Mouse (Mus musculus): ENCODE results near the gene Dlgap4. TPM values are rescaled to one million over a fixed set of nuclear protein-coding genes. Genes with fewer than 3 reads are reported as not detected.

Gene Dlgap4
- polyA plus RNA-seq, 1 experiment from 2014 or later = 121 TPM

GRCm38 (mm10) chr2:156641141-156641540 lies 27.6 kb downstream of the Dlgap4 start:
- Histone ChIP-seq H3K27me3 (ENCODE audit: control insufficient read depth, insufficient read depth, low read length) (no peaks in the 10 kb centered on the region), H3K4me3 (ENCODE audit: low read depth, low read length) (no peak overlapping the region), H3K27ac (replicated peaks; ENCODE audit: low read depth, low read length) (no peak overlapping the region), H3K9ac (ENCODE audit: low read length) (no peak overlapping the region), H3K4me1 (ENCODE audit: control insufficient read depth, insufficient read depth, low read length) (0 out of 2 replicates have a peak, but pooled peaks cover 9% of the 10 kb centered on the region), H3K36me3 (ENCODE audit: control insufficient read depth, insufficient read depth, low read length) (no peaks in the 10 kb centered on the region), H3K4me2 (ENCODE audit: low read depth, severe bottlenecking) (no peak overlapping the region), H3K9me3 (ENCODE audit: control insufficient read depth, low read length) (no peaks in the 10 kb centered on the region)
- DNase-seq (ENCODE audit: low spot score) (no peak), ATAC-seq (ENCODE audit: insufficient number of reproducible peaks, low FRiP score, low TSS enrichment, low read depth) (no peak)
- 51% methylated on average over 2 of the region's 2 CpGs for WGBS

GRCm38 (mm10) chr2:156642931-156643330 lies 29.4 kb downstream of the Dlgap4 start:
- no peak overlapping the region for H3K27ac ChIP-seq (replicated peaks; ENCODE audit: low read depth, low read length)
- no peak overlapping the region for H3K4me2 ChIP-seq (ENCODE audit: low read depth, severe bottlenecking)
- 7% methylated on average over 4 of the region's 4 CpGs for WGBS
- no peak overlapping the region for H3K9ac ChIP-seq (ENCODE audit: low read length)
- H3K36me3 ChIP-seq (ENCODE audit: control insufficient read depth, insufficient read depth, low read length) = no peaks in the 10 kb centered on the region
- no peak for DNase-seq (ENCODE audit: low spot score)
- H3K4me1 ChIP-seq (ENCODE audit: control insufficient read depth, insufficient read depth, low read length) = 0 out of 2 replicates have a peak, but pooled peaks cover 9% of the 10 kb centered on the region
- ATAC-seq (ENCODE audit: insufficient number of reproducible peaks, low FRiP score, low TSS enrichment, low read depth) = no peak
- no peaks in the 10 kb centered on the region for H3K9me3 ChIP-seq (ENCODE audit: control insufficient read depth, low read length)
- no peaks in the 10 kb centered on the region for H3K27me3 ChIP-seq (ENCODE audit: control insufficient read depth, insufficient read depth, low read length)
- H3K4me3 ChIP-seq (ENCODE audit: low read depth, low read length) = no peak overlapping the region

DNA sequence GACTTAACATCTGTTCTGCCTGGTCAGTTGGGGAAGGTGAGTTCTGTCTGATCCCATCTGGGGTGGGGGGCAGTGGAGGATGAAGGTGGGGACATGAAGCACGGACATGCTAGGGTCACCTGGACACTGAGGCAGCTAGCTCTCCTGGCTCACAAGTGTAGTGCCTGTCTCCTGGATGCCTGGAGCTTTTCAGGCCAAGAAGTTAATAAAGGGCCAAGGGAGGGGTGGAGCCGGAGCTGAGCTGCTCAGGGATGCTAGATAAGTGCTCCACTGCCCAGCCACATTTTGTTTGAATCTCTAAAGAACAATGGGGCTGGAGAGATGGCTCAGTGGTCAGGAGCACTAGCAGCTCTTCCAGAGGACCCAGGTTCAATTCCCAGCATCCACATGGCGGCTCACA lies 29.9 kb downstream of the Dlgap4 start:
- Histone ChIP-seq H3K36me3 (ENCODE audit: control insufficient read depth, insufficient read depth, low read length) (no peaks in the 10 kb centered on the region), H3K9me3 (ENCODE audit: control insufficient read depth, low read length) (no peaks in the 10 kb centered on the region), H3K4me3 (ENCODE audit: low read depth, low read length) (no peak overlapping the region), H3K27ac (replicated peaks; ENCODE audit: low read depth, low read length) (no peak overlapping the region), H3K9ac (ENCODE audit: low read length) (no peak overlapping the region), H3K4me2 (ENCODE audit: low read depth, severe bottlenecking) (no peak overlapping the region), H3K4me1 (ENCODE audit: control insufficient read depth, insufficient read depth, low read length) (0 out of 2 replicates have a peak, but pooled peaks cover 9% of the 10 kb centered on the region), H3K27me3 (ENCODE audit: control insufficient read depth, insufficient read depth, low read length) (no peaks in the 10 kb centered on the region)
- no peak for ATAC-seq (ENCODE audit: insufficient number of reproducible peaks, low FRiP score, low TSS enrichment, low read depth)
- no peak for DNase-seq (ENCODE audit: low spot score)
- 36% methylated on average over 3 of the region's 3 CpGs for WGBS

DNA sequence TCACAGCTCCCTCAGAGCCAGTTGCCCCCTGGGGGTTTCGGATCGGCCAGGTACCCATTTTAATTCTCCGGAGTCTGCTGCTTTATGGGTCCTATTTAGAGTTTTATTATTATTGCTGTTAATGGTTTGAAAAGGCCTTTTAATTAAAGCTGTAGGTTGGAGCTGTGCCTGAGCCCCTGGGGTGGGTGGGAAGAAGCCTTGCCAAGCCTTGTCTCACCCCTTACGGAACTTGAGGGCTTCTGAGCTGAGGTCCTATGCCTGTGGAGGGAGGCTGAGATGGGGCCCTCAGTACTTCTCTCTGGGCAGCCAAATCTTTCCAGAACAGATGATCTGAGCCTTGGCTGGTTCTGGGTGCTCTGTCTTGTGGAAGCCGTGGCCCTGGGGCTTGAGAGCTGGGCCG lies 31.6 kb downstream of the Dlgap4 start:
- no peak overlapping the region for H3K4me3 ChIP-seq (ENCODE audit: low read depth, low read length)
- H3K9me3 ChIP-seq (ENCODE audit: control insufficient read depth, low read length) = no peaks in the 10 kb centered on the region
- no peaks in the 10 kb centered on the region for H3K27me3 ChIP-seq (ENCODE audit: control insufficient read depth, insufficient read depth, low read length)
- H3K36me3 ChIP-seq (ENCODE audit: control insufficient read depth, insufficient read depth, low read length) = no peaks in the 10 kb centered on the region
- no peak overlapping the region for H3K9ac ChIP-seq (ENCODE audit: low read length)
- 47% methylated on average over 6 of the region's 6 CpGs for WGBS
- DNase-seq (ENCODE audit: low spot score) (no peak), ATAC-seq (ENCODE audit: insufficient number of reproducible peaks, low FRiP score, low TSS enrichment, low read depth) (no peak)
- H3K27ac ChIP-seq (replicated peaks; ENCODE audit: low read depth, low read length) = no peak overlapping the region
- no peak overlapping the region for H3K4me2 ChIP-seq (ENCODE audit: low read depth, severe bottlenecking)
- H3K4me1 ChIP-seq (ENCODE audit: control insufficient read depth, insufficient read depth, low read length) = 0 out of 2 replicates have a peak, but pooled peaks cover 9% of the 10 kb centered on the region

DNA sequence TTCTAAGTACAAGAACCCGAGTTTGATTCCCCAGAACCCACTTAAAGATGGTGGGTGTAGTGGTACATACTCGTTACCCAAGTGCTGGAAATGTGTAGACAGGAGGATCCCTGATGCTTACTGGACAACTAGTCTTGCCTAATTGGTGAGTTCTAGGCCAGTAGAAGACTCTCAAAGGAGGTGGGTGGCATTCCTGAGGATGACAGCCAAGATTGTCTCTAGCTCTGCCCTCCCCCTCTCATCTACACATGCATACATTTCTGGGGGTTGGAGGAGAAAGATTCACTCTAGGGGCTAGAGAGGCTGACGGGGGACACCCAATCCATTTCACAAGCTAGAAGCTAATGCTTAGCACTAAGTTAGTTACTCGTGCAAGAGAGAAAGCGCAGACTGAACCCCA lies 33.4 kb downstream of the Dlgap4 start:
- DNase-seq (ENCODE audit: low spot score) = no peak
- Histone ChIP-seq H3K27ac (replicated peaks; ENCODE audit: low read depth, low read length) (no peak overlapping the region), H3K9me3 (ENCODE audit: control insufficient read depth, low read length) (no peaks in the 10 kb centered on the region), H3K4me3 (ENCODE audit: low read depth, low read length) (no peak overlapping the region), H3K4me2 (ENCODE audit: low read depth, severe bottlenecking) (no peak overlapping the region), H3K27me3 (ENCODE audit: control insufficient read depth, insufficient read depth, low read length) (no peaks in the 10 kb centered on the region), H3K9ac (ENCODE audit: low read length) (no peak overlapping the region), H3K4me1 (ENCODE audit: control insufficient read depth, insufficient read depth, low read length) (0 out of 2 replicates have a peak, but pooled peaks cover 9% of the 10 kb centered on the region), H3K36me3 (ENCODE audit: control insufficient read depth, insufficient read depth, low read length) (no peaks in the 10 kb centered on the region)
- ATAC-seq (ENCODE audit: insufficient number of reproducible peaks, low FRiP score, low TSS enrichment, low read depth) = no peak
- WGBS = 72% methylated on average over 5 of the region's 5 CpGs

DNA sequence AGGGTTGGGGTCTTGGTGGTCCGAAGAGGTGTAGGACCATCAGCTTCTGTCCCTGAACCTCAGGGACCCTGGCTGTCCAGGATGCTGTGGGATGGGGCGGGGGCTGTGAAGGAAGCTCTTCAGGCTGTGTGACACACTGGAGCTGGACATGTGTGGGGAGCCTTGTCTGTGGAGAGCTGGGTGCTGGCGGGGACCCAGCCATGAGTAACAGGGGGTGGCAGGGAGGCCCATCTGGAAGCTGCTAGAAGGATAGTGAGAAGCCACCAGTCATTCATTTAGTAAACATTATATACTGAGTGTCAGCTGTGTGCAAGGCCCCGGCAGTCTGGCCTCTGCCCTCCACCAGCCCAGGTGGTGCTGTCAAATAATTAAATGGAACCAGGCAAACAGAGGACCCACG lies 34.5 kb downstream of the Dlgap4 start:
- DNase-seq (ENCODE audit: low spot score) = no peak
- H3K4me3 ChIP-seq (ENCODE audit: low read depth, low read length) = no peak overlapping the region
- H3K27ac ChIP-seq (replicated peaks; ENCODE audit: low read depth, low read length) = no peak overlapping the region
- no peak for ATAC-seq (ENCODE audit: insufficient number of reproducible peaks, low FRiP score, low TSS enrichment, low read depth)
- H3K36me3 ChIP-seq (ENCODE audit: control insufficient read depth, insufficient read depth, low read length) = no peaks in the 10 kb centered on the region
- H3K9ac ChIP-seq (ENCODE audit: low read length) = no peak overlapping the region
- 0 out of 2 replicates have a peak, but pooled peaks cover 9% of the 10 kb centered on the region for H3K4me1 ChIP-seq (ENCODE audit: control insufficient read depth, insufficient read depth, low read length)
- H3K4me2 ChIP-seq (ENCODE audit: low read depth, severe bottlenecking) = no peak overlapping the region
- 67% methylated on average over 5 of the region's 5 CpGs for WGBS
- H3K27me3 ChIP-seq (ENCODE audit: control insufficient read depth, insufficient read depth, low read length) = no peaks in the 10 kb centered on the region
- H3K9me3 ChIP-seq (ENCODE audit: control insufficient read depth, low read length) = no peaks in the 10 kb centered on the region

GRCm38 (mm10) chr2:156649450-156649849 lies 35.9 kb downstream of the Dlgap4 start:
- no peak for ATAC-seq (ENCODE audit: insufficient number of reproducible peaks, low FRiP score, low TSS enrichment, low read depth)
- no peak overlapping the region for H3K4me3 ChIP-seq (ENCODE audit: low read depth, low read length)
- H3K9me3 ChIP-seq (ENCODE audit: control insufficient read depth, low read length) = no peaks in the 10 kb centered on the region
- no peak overlapping the region for H3K9ac ChIP-seq (ENCODE audit: low read length)
- H3K27ac ChIP-seq (replicated peaks; ENCODE audit: low read depth, low read length) = no peak overlapping the region
- no peak overlapping the region for H3K4me2 ChIP-seq (ENCODE audit: low read depth, severe bottlenecking)
- no peaks in the 10 kb centered on the region for H3K36me3 ChIP-seq (ENCODE audit: control insufficient read depth, insufficient read depth, low read length)
- H3K27me3 ChIP-seq (ENCODE audit: control insufficient read depth, insufficient read depth, low read length) = no peaks in the 10 kb centered on the region
- 75% methylated on average over 5 of the region's 5 CpGs for WGBS
- 0 out of 2 replicates have a peak, but pooled peaks cover 7% of the 10 kb centered on the region for H3K4me1 ChIP-seq (ENCODE audit: control insufficient read depth, insufficient read depth, low read length)
- no peak for DNase-seq (ENCODE audit: low spot score)

- Histone ChIP-seq H3K9me3 (ENCODE audit: control insufficient read depth, low read length) (no peaks in the 10 kb centered on the region), H3K9ac (ENCODE audit: low read length) (no peak overlapping the region), H3K4me2 (ENCODE audit: low read depth, severe bottlenecking) (no peak overlapping the region), H3K4me3 (ENCODE audit: low read depth, low read length) (no peak overlapping the region), H3K27ac (replicated peaks; ENCODE audit: low read depth, low read length) (no peak overlapping the region), H3K27me3 (ENCODE audit: control insufficient read depth, insufficient read depth, low read length) (no peaks in the 10 kb centered on the region), H3K4me1 (ENCODE audit: control insufficient read depth, insufficient read depth, low read length) (no peaks in the 10 kb centered on the region), H3K36me3 (ENCODE audit: control insufficient read depth, insufficient read depth, low read length) (no peaks in the 10 kb centered on the region)
- WGBS = 61% methylated on average over 6 of the region's 6 CpGs
- DNase-seq (ENCODE audit: low spot score) = no peak
- ATAC-seq (ENCODE audit: insufficient number of reproducible peaks, low FRiP score, low TSS enrichment, low read depth) = no peak
These were observed 37.5 kb downstream of the Dlgap4 start for GRCm38 (mm10) chr2:156651019-156651418.

GRCm38 (mm10) chr2:156652841-156653240 lies 39.3 kb downstream of the Dlgap4 start:
- H3K4me2 ChIP-seq (ENCODE audit: low read depth, severe bottlenecking) = no peak overlapping the region
- 7% methylated on average over 8 of the region's 8 CpGs for WGBS
- peak; percentile 89 for DNase-seq (ENCODE audit: low spot score)
- no peak overlapping the region for H3K4me3 ChIP-seq (ENCODE audit: low read depth, low read length)
- H3K36me3 ChIP-seq (ENCODE audit: control insufficient read depth, insufficient read depth, low read length) = no peaks in the 10 kb centered on the region
- H3K9ac ChIP-seq (ENCODE audit: low read length) = no peak overlapping the region
- H3K9me3 ChIP-seq (ENCODE audit: control insufficient read depth, low read length) = no peaks in the 10 kb centered on the region
- no peaks in the 10 kb centered on the region for H3K4me1 ChIP-seq (ENCODE audit: control insufficient read depth, insufficient read depth, low read length)
- no peaks in the 10 kb centered on the region for H3K27me3 ChIP-seq (ENCODE audit: control insufficient read depth, insufficient read depth, low read length)
- H3K27ac ChIP-seq (replicated peaks; ENCODE audit: low read depth, low read length) = no peak overlapping the region
- no peak for ATAC-seq (ENCODE audit: insufficient number of reproducible peaks, low FRiP score, low TSS enrichment, low read depth)

Measured in limb, embryonic 11.5 days (tissue).